Mouse (Mus musculus) heart, adult 2 months (tissue): Measurements from ENCODE around the gene Napsa.

Source experiments
- CTCF ChIP-seq: fragments of 200-600 bp; IDR thresholded peaks from 2 replicates; pipeline ENCODE4 v1.8.1; 2022; ENCODE audit warnings: antibody characterized with exemption, mild to moderate bottlenecking, moderate library complexity
- EP300 ChIP-seq: fragments of 200-500 bp; IDR thresholded peaks from 2 replicates; pipeline ENCODE4 v1.6.1; 2011; ENCODE audit warnings: low read depth, low read length, control low read depth; ENCODE audit not compliant: insufficient read depth
- POLR2A ChIP-seq: fragments of 200-500 bp; IDR thresholded peaks from 2 replicates; pipeline ENCODE4 v1.6.1; 2011; ENCODE audit warnings: mild to moderate bottlenecking, low read depth, low read length, control low read depth; ENCODE audit not compliant: insufficient read depth

- TF ChIP-seq CTCF (no peak), POLR2A (no peak), EP300 (no peak)
Measured at GRCm38 (mm10) chr7:44549621-44550408, 22.4 kb upstream of the Napsa start.
